Mouse (Mus musculus) brain, embryonic 14.5 days (tissue): ENCODE measurements around the gene Castor2. TPM values are rescaled to one million over a fixed set of nuclear protein-coding genes. Genes with fewer than 3 reads are reported as not detected.

Experiments used
- DNase-seq: peaks from one replicate; pipeline ENCODE4 v3.0.0-alpha.2; 2011; ENCODE audit warnings: low read depth
- CTCF ChIP-seq: fragments of 200-500 bp; IDR thresholded peaks from 2 replicates; pipeline ENCODE4 v1.5.1; 2012; ENCODE audit warnings: inconsistent platforms, mild to moderate bottlenecking, moderate library complexity, borderline replicate concordance; ENCODE audit not compliant: insufficient read depth, insufficient read length; ENCODE audit errors: extremely low read depth
- POLR2A ChIP-seq: fragments of 200-500 bp; IDR thresholded peaks from 2 replicates; pipeline ENCODE4 v1.6.1; 2012; ENCODE audit warnings: mild to moderate bottlenecking, inconsistent platforms, borderline replicate concordance; ENCODE audit not compliant: poor library complexity, insufficient read depth, insufficient read length, severe bottlenecking; ENCODE audit errors: extremely low read depth
- polyA plus RNA-seq: library from polyadenylated mRNA; depleted of rRNA; stranded (reverse); fragments of >200 nt; gene quantifications from 2 replicates; pipeline ENCODE4 v1.2.3, GENCODE M21; 2012

The Castor2 gene
- polyA plus RNA-seq, 1 experiment, result 38.3 TPM

DNA sequence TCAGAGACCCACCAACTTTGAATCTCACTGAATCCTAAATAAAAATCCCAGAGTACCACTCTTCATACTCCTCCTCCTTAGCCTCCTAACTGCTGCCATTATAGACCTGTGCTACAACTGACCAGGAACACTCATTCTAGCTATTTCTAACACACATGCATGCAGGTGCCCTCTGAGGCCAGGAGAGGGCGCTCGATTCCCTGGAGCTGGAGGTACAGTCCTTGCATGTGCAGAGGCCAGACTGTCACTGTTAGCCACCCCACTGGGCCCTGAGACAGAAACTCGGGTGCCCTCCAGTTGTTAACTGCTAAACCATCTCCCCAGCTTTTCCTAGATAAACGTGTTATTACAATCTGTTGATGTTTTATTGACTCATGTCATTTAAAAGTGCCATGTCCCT lies 73.7 kb downstream of the Castor2 start:
- peak; percentile 19 for DNase-seq
- TF ChIP-seq CTCF, result peak; percentile 61
- TF ChIP-seq POLR2A, result no peak

DNA sequence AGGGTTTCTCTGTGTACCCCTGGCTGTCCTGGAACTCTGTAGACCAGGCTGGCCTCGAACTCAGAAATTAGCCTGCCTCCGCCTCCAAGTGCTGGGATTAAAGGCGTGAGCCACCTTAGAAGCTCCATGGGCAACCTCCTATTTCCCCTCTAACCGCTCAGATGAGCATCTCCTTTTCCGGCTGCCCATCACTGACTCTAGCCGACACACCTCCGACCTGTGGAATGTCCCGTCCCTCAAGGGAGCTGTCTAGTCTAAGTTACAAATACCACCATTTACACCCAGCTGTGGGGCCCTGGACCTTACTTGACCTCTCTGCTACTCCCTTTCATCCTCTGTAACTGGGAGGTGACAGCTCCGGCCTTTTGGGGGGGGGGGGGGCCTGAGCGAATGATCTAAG lies 76.2 kb downstream of the Castor2 start:
- TF ChIP-seq CTCF (no peak), POLR2A (no peak)
- no peak for DNase-seq

DNA sequence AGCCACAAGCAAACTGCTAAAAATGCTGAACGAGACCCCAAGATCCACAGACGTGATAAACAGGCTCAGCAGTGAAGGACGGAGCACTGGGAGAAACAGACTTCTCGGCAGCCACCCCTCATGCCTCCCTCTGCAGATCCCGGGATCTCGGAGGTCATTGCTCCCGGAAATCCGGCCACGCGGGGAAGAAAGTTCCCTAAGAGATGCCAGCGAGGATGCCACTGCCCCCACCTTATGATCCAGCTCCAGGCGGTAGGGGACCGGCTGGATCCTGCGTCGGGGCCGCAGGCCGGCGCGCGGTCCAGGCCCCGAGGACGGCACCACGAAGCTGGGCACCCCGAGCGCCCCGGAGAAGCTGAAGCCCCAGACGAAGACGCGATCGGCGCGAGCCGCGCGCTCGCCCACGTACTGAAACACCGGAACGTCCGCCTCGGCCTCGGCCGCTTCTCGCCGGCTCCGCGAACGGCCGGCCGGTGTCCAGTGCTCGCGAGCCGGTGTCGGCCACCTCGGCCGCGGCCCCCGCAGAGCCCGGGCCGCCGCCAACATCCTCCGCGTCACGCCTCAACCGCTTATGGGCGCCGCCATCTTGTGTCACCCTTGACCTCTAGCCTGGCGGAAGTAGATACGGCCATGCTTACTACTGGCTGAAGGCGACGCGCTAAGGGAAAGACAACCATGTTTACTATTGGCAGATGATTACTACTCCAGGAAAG lies 76.8 kb downstream of the Castor2 start, which contains the start of gene Rcc1l:
Gene Rcc1l, minus strand, starts transcription at position 606 of the 713 bp plus-strand sequence.
- TF ChIP-seq POLR2A (peak; percentile 37; the same call in 1 of the 2 replicates), CTCF (no peak)
- DNase-seq, result peak; percentile 97

DNA sequence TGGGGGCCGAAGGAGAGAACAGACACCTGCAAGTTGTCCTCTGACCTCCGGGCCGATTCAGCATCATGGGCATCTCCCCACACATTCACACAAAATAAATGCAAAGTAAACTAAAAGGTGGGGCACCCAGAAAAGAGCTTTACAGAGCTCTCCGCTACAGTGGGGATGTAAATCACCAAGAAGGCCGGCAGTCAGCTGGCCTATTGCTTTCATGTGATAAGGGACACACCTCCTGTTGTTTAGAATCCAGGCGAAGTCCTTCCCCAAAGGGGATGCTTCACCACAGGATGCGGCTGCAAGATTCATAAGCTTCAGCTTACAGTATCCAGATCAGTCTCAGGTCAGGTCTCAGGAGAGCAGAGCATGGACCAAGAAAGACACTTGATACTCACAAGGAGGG lies 79.0 kb downstream of the Castor2 start:
- DNase-seq, result no peak

DNA sequence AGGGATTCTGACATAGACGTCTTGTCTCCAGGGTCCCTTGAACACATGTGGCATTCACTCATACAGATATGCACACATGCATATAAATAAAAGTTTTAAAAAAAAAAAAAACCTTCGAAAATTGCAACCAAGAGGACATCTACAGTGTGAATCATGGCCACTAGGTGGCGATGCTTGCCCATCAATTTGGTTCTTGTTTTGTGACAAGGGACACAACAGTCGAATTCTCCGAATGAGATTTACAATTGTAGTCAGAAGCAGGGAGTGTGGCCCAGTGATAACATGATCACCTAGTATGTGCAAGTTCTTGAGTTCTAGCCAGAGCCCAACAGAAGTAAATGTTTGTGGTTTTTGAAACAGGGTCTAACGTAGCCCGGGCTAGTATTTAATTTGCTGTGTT lies 80.4 kb downstream of the Castor2 start:
- no peak for TF ChIP-seq POLR2A
- TF ChIP-seq CTCF, result peak; percentile 82
- peak; percentile 93 for DNase-seq

More for the DNA sequence above, 79.0 kb downstream of the Castor2 start:
- TF ChIP-seq CTCF, result no peak
- TF ChIP-seq POLR2A, result no peak

DNA sequence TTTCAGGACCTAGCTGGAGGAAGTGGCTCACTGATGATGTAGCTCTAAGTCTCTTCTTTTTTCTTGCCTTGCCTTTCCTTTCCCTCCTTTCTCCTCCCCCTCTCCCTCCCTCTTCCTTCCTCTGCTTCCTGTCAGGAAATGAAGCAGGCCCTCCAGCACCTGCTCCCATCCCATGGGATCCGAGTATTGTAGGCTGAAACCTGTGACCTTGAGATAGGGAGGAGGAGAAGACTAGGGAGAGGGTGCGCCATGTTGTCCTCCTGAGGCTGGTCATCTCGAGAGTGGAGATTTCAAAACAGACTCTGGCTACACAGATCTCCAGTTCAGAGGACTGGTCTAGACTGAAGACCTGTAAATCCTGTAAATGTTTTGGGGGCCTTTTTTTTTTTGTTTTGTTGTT lies 82.7 kb downstream of the Castor2 start:
- TF ChIP-seq POLR2A (no peak), CTCF (no peak)
- peak; percentile 20 for DNase-seq

DNA sequence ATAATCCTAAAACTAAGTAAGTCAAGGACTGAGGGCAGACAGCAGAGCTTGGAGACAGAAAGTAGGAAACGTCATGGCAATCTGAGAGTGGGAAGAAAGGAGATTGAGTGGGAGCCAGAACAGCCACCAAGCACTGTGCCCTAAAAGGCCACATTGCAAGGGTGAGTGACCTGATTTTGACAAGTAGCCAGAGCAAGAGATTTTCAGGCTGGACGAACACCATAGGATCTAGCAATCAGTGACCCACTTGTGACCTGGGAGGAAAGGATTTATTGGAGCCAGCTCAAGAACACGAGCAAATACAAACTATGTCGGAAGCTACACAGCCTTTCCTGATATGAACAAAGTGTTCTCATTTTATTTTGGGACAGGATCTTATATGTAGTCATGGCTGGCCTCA lies 83.2 kb downstream of the Castor2 start:
- no peak for DNase-seq
- TF ChIP-seq POLR2A, result no peak
- no peak for TF ChIP-seq CTCF

DNA sequence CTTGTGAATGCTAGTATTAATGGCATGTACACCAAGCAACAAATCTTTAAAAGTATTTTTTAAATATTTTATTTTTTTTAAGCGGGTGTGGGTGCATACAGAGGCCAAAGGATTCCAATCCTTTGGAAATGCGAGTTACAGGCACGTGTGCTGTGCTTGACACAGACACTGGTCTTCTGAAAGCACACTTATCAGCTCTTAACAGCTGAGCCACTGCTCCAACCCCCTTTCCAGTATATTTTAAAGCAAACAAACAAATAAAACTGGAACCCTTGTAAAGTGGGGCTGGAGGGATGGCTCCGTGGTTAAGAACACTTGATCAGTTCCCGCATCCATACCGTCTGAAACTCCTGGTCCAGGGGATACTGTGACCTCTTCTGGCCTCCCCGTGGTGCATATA lies 83.7 kb downstream of the Castor2 start:
- no peak for DNase-seq
- TF ChIP-seq CTCF (no peak), POLR2A (no peak)

DNA sequence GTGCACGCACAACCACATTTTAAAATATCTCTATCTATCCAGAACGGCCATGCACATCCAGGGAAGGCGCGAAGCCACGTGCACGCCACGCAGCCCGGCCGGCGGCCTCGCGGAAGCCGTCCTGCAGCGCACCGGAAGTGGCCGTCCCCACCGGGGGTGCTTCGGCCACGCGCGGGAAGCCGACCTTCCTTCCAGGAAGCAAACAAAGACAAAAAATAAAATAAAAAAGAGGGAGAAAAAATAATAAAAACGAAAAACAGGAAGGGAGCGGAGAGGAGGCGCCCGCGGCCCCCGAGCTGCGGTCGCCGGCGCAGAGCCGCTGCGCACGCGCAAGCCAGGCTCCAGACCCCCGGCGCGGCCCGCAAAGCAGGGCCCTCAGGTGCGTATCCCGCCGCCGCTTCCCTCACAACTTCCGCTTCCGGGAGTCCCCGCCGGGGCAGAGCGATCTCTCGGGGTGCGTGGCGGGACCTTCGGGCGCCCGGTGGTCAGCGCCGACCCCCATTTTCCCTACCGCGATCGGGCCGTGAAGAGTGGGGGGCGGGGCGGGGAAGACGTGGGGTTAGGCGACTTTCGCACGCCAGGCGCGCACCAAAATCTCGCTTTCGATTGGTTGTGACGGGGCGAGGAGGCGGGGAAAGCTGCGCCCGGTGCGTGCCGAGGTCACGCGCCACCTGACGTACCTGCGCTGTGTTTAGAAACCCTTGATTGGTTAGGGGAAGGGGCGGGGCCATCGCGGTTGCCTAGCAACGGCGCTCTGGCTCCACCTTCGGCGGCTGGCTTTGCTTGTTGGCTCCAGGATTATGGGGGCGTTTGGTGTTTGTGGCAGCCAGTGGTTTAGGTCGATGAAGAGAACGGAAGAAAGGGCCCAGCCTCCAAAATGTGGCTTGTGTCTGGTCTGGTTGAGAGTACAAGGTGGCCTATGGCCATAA lies 84.6 kb downstream of the Castor2 start, which contains the start of gene Gtf2ird2:
Gene Gtf2ird2, plus strand, starts transcription at position 140 of the 929 bp plus-strand sequence.
- peak; percentile 99 for DNase-seq

DNA sequence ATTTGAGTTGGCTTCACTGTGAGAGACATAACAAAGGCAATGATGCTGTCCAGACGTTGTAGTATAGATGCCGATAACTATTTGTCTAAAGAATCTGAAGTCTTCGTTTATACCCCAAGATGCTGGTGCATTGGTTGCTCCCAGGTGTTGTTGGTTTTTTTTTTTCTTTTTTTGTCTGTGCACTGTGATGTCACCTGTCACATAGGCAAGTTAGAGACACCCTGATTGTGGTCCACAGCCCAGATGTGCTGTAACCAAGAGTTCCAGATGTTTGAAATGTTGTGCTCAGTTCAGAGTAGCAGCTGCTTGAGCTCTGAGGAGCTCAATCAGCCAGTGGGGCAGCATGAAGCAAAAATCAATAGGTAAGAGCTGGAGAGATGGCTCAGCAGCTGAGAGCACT lies 86.5 kb downstream of the Castor2 start:
- TF ChIP-seq POLR2A (no peak), CTCF (no peak)
- no peak for DNase-seq

More for the DNA sequence above, 84.6 kb downstream of the Castor2 start, which contains the start of gene Gtf2ird2:
- peak; percentile 42; the same call in 1 of the 2 replicates for TF ChIP-seq POLR2A
- no peak for TF ChIP-seq CTCF
